Mouse (Mus musculus) testis, adult 2 months (tissue): ENCODE data around the gene Tgfbi.

Source experiments
- CTCF ChIP-seq: fragments of 200-500 bp; IDR thresholded peaks from 2 replicates; pipeline ENCODE4 v1.5.1; 2012; ENCODE audit warnings: low read depth, mild to moderate bottlenecking, inconsistent platforms, low read length, moderate library complexity; ENCODE audit not compliant: control insufficient read depth, insufficient read depth, insufficient replicate concordance
- POLR2A ChIP-seq: fragments of 200-500 bp; IDR thresholded peaks from 2 replicates; pipeline ENCODE4 v1.6.1; 2012; ENCODE audit warnings: low read depth, mild to moderate bottlenecking, inconsistent platforms, low read length, moderate library complexity; ENCODE audit not compliant: control insufficient read depth

- TF ChIP-seq CTCF (no peak), POLR2A (no peak)
These were observed 4.2 kb downstream of the Tgfbi start for GRCm38 (mm10) chr13:56613366-56613998.
